Mouse (Mus musculus) bone marrow, adult 2 months (tissue): ENCODE measurements around the gene Ift81. TPM values are rescaled to one million over a fixed set of nuclear protein-coding genes. Genes with fewer than 3 reads are reported as not detected.

Experiments
- H3K27ac ChIP-seq: fragments of 200-500 bp; 2 replicates; pipeline ENCODE4 v1.5.1; 2012; ENCODE audit warnings: low read depth, mild to moderate bottlenecking, control low read depth, inconsistent platforms, low read length; ENCODE audit not compliant: control insufficient read depth, poor library complexity, insufficient read depth
- H3K4me1 ChIP-seq: fragments of 200-500 bp; 2 replicates; pipeline ENCODE4 v1.6.1; 2011; ENCODE audit warnings: low read length; ENCODE audit not compliant: control insufficient read depth, insufficient read depth
- H3K4me3 ChIP-seq: fragments of 200-500 bp; replicated peaks from 2 replicates; pipeline ENCODE3; 2011; ENCODE audit warnings: mild to moderate bottlenecking, low read depth, low read length, control low read depth; ENCODE audit not compliant: control insufficient read depth
- CTCF ChIP-seq: fragments of 200-500 bp; IDR thresholded peaks from 2 replicates; pipeline ENCODE4 v1.5.1; 2011; ENCODE audit warnings: low read length, control low read depth; ENCODE audit not compliant: control insufficient read depth, insufficient read depth
- POLR2A ChIP-seq: fragments of 200-500 bp; IDR thresholded peaks from 2 replicates; pipeline ENCODE4 v1.6.1; 2011; ENCODE audit warnings: low read depth, mild to moderate bottlenecking, control low read depth, low read length, borderline replicate concordance; ENCODE audit not compliant: control insufficient read depth
- WGBS: fragments of 180-500 bp; shearing (Covaris S2); methylation state at CpG from one replicate; pipeline ENCODE4 v1.1.7; 2018; 5-methylcytosine and 5-hydroxymethylcytosine counted together
- polyA plus RNA-seq: library from polyadenylated mRNA; stranded (reverse); fragments of >200 nt; gene quantifications from 2 replicates; pipeline ENCODE4 v1.2.4, GENCODE M21; 2011; ENCODE audit warnings: low replicate concordance; ENCODE audit not compliant: missing spikeins, insufficient read depth, insufficient read length

Ift81 gene
- polyA plus RNA-seq, 1 experiment = 2.1 TPM

GRCm38 (mm10) chr5:122533884-122534283 is 80.4 kb downstream of the Ift81 start:
- Histone ChIP-seq H3K27ac (no peak overlapping the region), H3K4me1 (peaks cover 1% of the 10 kb centered on the region; the same call in 1 of the 2 replicates), H3K4me3 (no peak overlapping the region)
- 65% methylated on average over 8 of the region's 8 CpGs for WGBS
- no peak for TF ChIP-seq CTCF
- TF ChIP-seq POLR2A = no peak

- Histone ChIP-seq H3K4me3 (no peak overlapping the region), H3K27ac (no peak overlapping the region), H3K4me1 (no peaks in the 10 kb centered on the region)
- 77% methylated on average over 9 of the region's 9 CpGs for WGBS
- TF ChIP-seq CTCF = no peak
- no peak for TF ChIP-seq POLR2A
These were observed 84.3 kb downstream of the Ift81 start for GRCm38 (mm10) chr5:122529913-122530604.

DNA sequence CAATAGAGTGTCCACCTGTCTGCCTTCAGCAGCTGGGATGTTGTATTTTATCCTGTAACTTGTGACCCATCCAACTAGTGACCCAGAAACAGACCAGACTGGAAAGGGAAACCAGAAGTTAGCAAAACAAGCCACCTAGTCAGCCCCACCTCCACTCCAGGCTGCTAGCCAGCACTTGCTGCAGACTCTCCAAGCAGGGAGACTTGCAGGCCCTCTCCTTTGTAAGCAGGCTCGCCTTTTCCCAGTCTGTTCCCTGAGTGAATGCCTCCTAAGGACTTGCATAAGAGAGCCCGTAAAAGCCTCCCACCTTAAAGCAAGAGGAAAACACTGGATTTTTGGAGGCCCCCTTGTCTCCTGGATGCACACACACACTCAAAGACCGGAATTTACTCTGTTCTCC is 85.0 kb downstream of the Ift81 start:
- H3K4me3 ChIP-seq = no peak overlapping the region
- WGBS = 67% methylated on average over 3 of the region's 3 CpGs
- H3K4me1 ChIP-seq = no peaks in the 10 kb centered on the region
- no peak overlapping the region for H3K27ac ChIP-seq
- TF ChIP-seq CTCF = no peak
- no peak for TF ChIP-seq POLR2A

DNA sequence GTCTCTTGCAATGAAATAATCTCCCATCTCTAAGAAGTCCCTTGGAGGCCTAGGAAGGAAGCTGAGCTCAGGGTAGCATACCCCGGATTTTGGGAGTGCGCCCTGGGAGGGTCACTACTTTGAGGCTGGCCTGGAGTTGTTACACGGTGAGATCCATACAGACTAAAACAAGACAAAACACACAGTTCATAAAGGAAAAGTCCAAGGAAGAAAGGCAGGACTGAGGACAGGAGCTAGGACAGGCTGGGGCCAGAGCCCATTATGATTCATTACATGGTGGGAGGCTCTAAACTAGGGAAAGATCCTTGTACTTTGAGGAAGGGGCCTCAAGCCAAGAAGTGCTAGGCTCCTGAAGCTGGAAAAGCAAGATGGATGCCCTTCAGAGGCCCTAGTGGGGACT is 85.7 kb downstream of the Ift81 start:
- no peak overlapping the region for H3K27ac ChIP-seq
- TF ChIP-seq CTCF = no peak
- TF ChIP-seq POLR2A = no peak
- 92% methylated on average over 3 of the region's 3 CpGs for WGBS

GRCm38 (mm10) chr5:122527761-122528160 is 86.6 kb downstream of the Ift81 start:
- 72% methylated on average over 11 of the region's 11 CpGs for WGBS
- no peak overlapping the region for H3K27ac ChIP-seq
- TF ChIP-seq CTCF (no peak), POLR2A (no peak)

More for the DNA sequence above, 85.7 kb downstream of the Ift81 start:
- Histone ChIP-seq H3K4me3 (no peak overlapping the region), H3K4me1 (no peaks in the 10 kb centered on the region)

DNA sequence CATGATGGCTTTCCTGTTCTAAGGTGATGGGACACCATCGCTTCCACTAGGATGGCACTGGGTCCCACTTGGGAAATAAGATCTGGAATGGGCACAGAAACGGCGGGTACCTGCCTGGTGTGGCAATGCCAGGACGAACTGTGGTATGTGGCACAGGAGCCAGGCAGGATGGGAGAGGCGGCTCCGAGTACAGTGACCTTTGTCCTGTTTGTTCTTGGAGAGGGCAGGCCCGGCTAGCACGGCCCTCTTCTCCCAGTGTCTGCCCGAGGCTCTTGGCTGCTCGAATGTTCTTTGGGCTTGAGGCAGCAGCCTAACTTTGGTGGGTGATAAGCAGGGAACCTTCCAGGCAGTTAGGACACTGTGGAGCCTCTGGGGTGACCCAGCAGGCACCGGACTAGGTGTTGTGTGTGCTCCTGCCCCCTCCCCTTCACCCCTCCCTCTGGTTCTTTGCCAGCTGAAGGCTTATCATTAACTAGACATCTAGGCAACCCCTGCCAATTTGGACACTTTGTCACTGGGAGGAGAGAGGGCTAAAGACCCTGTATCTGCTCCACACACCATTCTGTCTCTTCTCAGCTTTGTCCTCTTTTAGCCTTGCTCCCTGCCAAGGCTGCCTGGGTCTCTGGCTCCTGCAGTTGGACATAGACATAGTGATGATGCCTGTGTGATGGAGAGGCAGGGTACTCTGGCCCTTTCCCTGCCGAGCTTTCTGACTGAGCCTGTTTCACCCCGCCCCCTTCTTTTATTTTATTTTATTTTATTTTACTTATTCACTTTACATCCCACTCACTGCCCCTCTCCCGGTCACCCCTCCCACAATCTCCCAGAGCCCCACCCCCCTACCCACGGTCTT is 87.2 kb downstream of the Ift81 start:
- TF ChIP-seq CTCF (no peak), POLR2A (no peak)
- 79% methylated on average over 15 of the region's 15 CpGs for WGBS
- Histone ChIP-seq H3K4me3 (no peak overlapping the region), H3K4me1 (no peaks in the 10 kb centered on the region), H3K27ac (no peak overlapping the region)

More at GRCm38 (mm10) chr5:122527761-122528160, 86.6 kb downstream of the Ift81 start:
- Histone ChIP-seq H3K4me3 (no peak overlapping the region), H3K4me1 (no peaks in the 10 kb centered on the region)

DNA sequence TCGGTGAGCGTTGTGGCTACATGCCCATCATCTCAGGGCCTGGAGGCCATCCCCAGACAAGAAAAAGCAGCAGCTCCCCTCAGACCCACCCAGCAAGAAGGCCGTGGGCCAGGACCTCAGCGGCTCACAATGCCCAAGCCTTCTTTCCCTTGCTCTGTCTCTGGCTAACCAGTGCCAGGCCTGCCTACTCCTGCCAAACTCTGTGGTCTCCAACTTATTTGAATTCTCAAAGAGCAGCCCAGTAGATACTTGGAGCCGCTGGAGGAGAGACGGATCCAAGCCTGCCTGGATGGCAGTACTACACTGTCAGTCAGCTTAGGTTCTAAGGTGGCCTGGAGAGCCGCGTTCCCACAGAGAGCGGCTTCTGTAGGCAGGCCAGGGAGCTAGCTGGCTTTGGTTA is 87.9 kb downstream of the Ift81 start:
- Histone ChIP-seq H3K4me1 (no peaks in the 10 kb centered on the region), H3K4me3 (no peak overlapping the region), H3K27ac (no peak overlapping the region)
- 84% methylated on average over 9 of the region's 9 CpGs for WGBS
- TF ChIP-seq POLR2A = no peak
- TF ChIP-seq CTCF = no peak

GRCm38 (mm10) chr5:122525238-122525931 is 88.9 kb downstream of the Ift81 start:
- TF ChIP-seq POLR2A (no peak), CTCF (no peak)
- H3K27ac ChIP-seq = no peak overlapping the region
- H3K4me3 ChIP-seq = no peak overlapping the region
- no peaks in the 10 kb centered on the region for H3K4me1 ChIP-seq
- WGBS = 78% methylated on average over 14 of the region's 14 CpGs
